Mouse (Mus musculus) erythroblast, embryonic 14.5 days (primary cell): ENCODE data around the gene Gng7.

Source experiments
- GATA1 ChIP-seq: IDR thresholded peaks from 2 replicates; pipeline ENCODE4 v1.6.1; 2012; ENCODE audit warnings: low read length, inconsistent platforms, mixed read lengths
- TAL1 ChIP-seq: IDR thresholded peaks from 3 replicates; pipeline ENCODE4 v1.6.1; 2012; ENCODE audit warnings: low read length, inconsistent platforms, mixed read lengths

- no peak for TF ChIP-seq GATA1
- no peak for TF ChIP-seq TAL1
These were observed 53.9 kb downstream of the Gng7 start for GRCm38 (mm10) chr10:80960551-80961508.
